Mouse (Mus musculus) neural tube, embryonic 13.5 days (tissue): ENCODE measurements around the gene Josd2. TPM values are rescaled to one million over a fixed set of nuclear protein-coding genes. Genes with fewer than 3 reads are reported as not detected.
A peak's percentile ranks its signal among the peaks of the same experiment; 100 is the strongest.

Experiments used
- ATAC-seq: fragments of 200-750 bp; cut with Nextera tagmentation; 2 replicates; pipeline ENCODE4 v1.8.0; 2017; ENCODE audit warnings: low read depth, mild to moderate bottlenecking, moderate TSS enrichment, moderate library complexity
- H3K27ac ChIP-seq: fragments of 300-500 bp; sonication (generic); replicated peaks from 2 replicates; pipeline ENCODE4 v1.5.1; 2015; ENCODE audit warnings: moderate library complexity, mild to moderate bottlenecking, inconsistent platforms
- H3K27me3 ChIP-seq: fragments of 300-500 bp; sonication (generic); 2 replicates; pipeline ENCODE4 v1.6.1; 2015; ENCODE audit warnings: mild to moderate bottlenecking, inconsistent platforms
- H3K36me3 ChIP-seq: fragments of 300-500 bp; sonication (generic); 2 replicates; pipeline ENCODE4 v1.6.1; 2015; ENCODE audit warnings: mild to moderate bottlenecking, inconsistent platforms
- H3K4me1 ChIP-seq: fragments of 300-500 bp; sonication (generic); replicated peaks from 2 replicates; pipeline ENCODE4 v1.6.1; 2015; ENCODE audit warnings: inconsistent platforms
- H3K4me2 ChIP-seq: fragments of 300-500 bp; sonication (generic); 2 replicates; pipeline ENCODE4 v1.6.1; 2015; ENCODE audit warnings: inconsistent platforms, mild to moderate bottlenecking, moderate library complexity
- H3K4me3 ChIP-seq: fragments of 300-500 bp; sonication (generic); 2 replicates; pipeline ENCODE4 v1.5.1; 2015; ENCODE audit warnings: mild to moderate bottlenecking, inconsistent platforms
- H3K9ac ChIP-seq: fragments of 300-500 bp; sonication (generic); 2 replicates; pipeline ENCODE4 v1.6.1; 2015; ENCODE audit warnings: moderate library complexity, mild to moderate bottlenecking, inconsistent platforms
- H3K9me3 ChIP-seq: fragments of 300-500 bp; sonication (generic); 2 replicates; pipeline ENCODE4 v1.6.1; 2016; ENCODE audit warnings: inconsistent platforms
- WGBS: fragments of 180-500 bp; shearing (Covaris S2); methylation state at CpG from one replicate; pipeline ENCODE4 v1.1.7; 2015; 5-methylcytosine and 5-hydroxymethylcytosine counted together
- polyA plus RNA-seq: library from polyadenylated mRNA; unstranded; fragments of >200 nt; fragmentation: Nextera tagmentation; extraction: Ambion mirVana; gene quantifications from 2 replicates; pipeline ENCODE4 v1.2.1, GENCODE M21; 2015

Gene Josd2
- polyA plus RNA-seq, 1 experiment from 2014 or later, result 49.9 TPM

DNA sequence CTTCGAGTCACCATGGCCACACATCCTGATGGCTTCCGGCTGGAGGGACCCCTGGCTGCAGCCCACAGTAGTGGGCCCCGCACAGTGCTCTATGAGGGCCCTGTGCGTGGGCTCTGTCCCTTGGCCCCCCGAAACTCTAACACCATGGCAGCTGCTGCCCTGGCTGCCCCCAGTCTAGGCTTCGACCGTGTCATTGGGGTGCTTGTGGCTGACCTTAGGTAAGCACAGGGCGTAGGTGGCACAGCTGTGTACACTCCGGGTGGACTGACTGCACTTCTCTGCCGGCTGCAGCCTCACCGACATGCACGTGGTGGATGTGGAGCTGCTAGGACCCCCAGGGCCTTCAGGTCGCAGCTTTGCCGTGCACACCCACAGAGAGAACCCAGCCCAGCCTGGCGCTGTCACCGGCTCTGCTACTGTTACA, 880 bp upstream of the Josd2 start:
- Histone ChIP-seq H3K27ac (peak overlapping the region; percentile 93), H3K9me3 (no peaks in the 10 kb centered on the region), H3K27me3 (peaks cover 7% of the 10 kb centered on the region), H3K4me3 (0 out of 2 replicates have a peak overlapping the region, but pooled peaks have one; percentile 60), H3K9ac (peak overlapping the region; percentile 12; the same call in 1 of the 2 replicates), H3K4me2 (peak overlapping the region; percentile 73; the same call in 1 of the 2 replicates), H3K36me3 (peaks cover 23% of the 10 kb centered on the region), H3K4me1 (peaks cover 71% of the 10 kb centered on the region)
- 85% methylated on average over 16 of the region's 16 CpGs for WGBS
- ATAC-seq, result no peak; the same call in 1 of the 2 replicates

DNA sequence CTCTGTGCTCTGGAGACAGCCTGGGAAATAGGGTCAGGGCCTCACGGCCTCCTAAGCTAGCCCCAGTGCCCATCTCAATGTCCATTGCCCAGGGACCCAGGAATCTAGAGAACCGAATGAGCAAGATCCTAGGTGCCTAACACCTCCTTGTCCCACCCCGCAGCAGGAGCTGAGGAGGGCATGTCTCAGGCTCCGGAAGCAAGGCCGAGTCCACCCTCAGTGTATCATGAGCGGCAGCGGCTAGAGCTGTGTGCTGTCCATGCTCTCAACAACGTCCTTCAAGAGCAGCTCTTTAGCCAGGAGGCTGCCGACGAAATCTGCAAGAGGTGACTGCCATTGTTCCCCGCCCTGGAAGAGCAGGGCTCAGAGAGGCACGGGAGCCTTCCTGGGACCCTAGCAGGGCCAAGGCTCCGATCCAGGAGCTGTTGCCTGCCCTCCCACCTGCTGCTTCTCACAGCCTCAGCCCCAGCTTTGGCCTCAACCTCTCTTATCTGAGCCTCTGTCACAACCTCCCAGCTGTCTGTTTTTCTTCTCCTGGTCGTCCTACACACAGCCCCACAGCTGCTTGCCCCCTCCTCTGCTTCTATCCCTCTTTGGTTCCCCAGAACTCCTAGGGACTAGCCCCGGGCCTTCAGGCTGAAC, 985 bp downstream of the Josd2 start:
- peak overlapping the region; percentile 73 for H3K4me2 ChIP-seq
- H3K4me1 ChIP-seq, result peaks cover 69% of the 10 kb centered on the region
- ATAC-seq, result no peak
- H3K36me3 ChIP-seq, result peaks cover 5% of the 10 kb centered on the region
- H3K27ac ChIP-seq, result peak overlapping the region; percentile 93
- WGBS, result 60% methylated on average over 15 of the region's 15 CpGs
- no peaks in the 10 kb centered on the region for H3K27me3 ChIP-seq
- no peaks in the 10 kb centered on the region for H3K9me3 ChIP-seq
- peak overlapping the region; percentile 76 for H3K9ac ChIP-seq
- H3K4me3 ChIP-seq, result peak overlapping the region; percentile 60

GRCm38 (mm10) chr7:44469677-44470675, 2.2 kb downstream of the Josd2 start:
- H3K9ac ChIP-seq, result no peak overlapping the region; the same call in 1 of the 2 replicates
- peaks cover 69% of the 10 kb centered on the region for H3K4me1 ChIP-seq
- ATAC-seq, result no peak
- peak overlapping the region; percentile 93; the same call in 1 of the 2 replicates for H3K27ac ChIP-seq
- H3K36me3 ChIP-seq, result no peaks in the 10 kb centered on the region
- H3K4me2 ChIP-seq, result peak overlapping the region; percentile 73
- 90% methylated on average over 16 of the region's 16 CpGs for WGBS
- no peak overlapping the region for H3K4me3 ChIP-seq
- no peaks in the 10 kb centered on the region for H3K27me3 ChIP-seq
- no peaks in the 10 kb centered on the region for H3K9me3 ChIP-seq

DNA sequence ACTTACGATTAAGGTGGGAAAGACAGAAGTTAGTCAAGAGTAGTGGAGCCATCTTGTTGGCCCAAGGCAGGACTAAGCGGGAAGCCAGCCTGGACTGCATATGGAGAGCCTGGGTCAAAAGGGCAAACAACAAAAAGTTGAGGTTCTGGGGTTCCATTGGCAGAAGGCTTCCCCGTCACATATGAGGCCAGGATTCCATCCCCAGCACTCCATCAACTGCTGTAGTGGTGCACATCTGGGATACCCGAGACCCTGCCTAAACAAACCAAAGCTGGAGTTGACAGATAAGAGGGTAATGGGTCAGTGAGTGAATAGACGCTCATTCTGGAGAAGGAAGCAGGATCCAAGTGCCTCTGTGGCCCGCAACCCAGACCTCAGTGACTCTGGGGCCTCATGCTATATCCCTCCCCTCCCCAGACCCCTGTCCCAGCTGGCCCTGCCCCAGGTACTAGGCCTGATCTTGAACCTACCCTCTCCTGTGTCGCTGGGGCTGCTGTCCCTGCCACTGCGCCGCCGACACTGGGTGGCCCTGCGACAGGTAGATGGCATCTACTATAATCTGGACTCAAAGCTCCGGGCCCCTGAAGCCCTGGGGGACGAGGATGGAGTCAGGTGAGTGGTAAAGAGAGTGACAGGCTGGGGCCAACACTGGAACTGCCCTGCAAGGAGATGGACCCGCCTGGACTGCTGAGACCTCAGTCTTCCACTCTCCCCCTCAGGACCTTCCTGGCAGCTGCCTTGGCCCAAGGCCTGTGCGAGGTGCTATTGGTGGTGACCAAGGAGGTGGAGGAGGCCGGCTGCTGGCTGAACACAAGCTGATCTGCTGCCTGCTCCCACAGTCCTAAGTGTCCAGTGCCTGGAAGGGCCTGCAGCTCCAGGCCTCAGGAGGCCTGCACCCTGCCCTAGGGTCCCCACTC, 3.2 kb downstream of the Josd2 start:
- no peaks in the 10 kb centered on the region for H3K9me3 ChIP-seq
- peak overlapping the region; percentile 30; the same call in 1 of the 2 replicates for H3K27ac ChIP-seq
- H3K4me1 ChIP-seq, result peaks cover 71% of the 10 kb centered on the region
- ATAC-seq, result no peak
- no peak overlapping the region for H3K9ac ChIP-seq
- no peak overlapping the region for H3K4me2 ChIP-seq
- 89% methylated on average over 16 of the region's 16 CpGs for WGBS
- no peaks in the 10 kb centered on the region for H3K36me3 ChIP-seq
- peaks cover under 1% of the 10 kb centered on the region for H3K27me3 ChIP-seq
- no peak overlapping the region for H3K4me3 ChIP-seq

GRCm38 (mm10) chr7:44471880-44472557, 4.2 kb downstream of the Josd2 start:
- peak overlapping the region; percentile 30 for H3K27ac ChIP-seq
- 50% methylated on average over 6 of the region's 6 CpGs for WGBS

DNA sequence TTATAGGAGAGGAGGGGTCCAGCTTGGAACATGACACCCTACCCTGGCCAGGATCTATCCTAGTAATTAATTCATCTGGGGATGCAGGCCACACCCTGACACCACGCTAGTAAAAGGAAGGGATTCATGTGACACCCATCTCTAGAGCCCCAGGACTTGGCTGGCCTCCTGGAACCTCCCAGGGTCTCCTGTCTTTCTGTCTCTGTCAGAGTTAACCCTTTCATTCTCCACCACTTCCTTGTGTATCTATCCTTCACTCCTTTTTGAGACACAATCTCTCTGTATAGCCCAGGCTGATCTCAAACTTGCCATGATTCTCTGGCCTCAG, 4.7 kb downstream of the Josd2 start:
- Histone ChIP-seq H3K9ac (no peak overlapping the region), H3K27me3 (peaks cover 17% of the 10 kb centered on the region), H3K27ac (0 out of 2 replicates have a peak overlapping the region, but pooled peaks have one; percentile 79), H3K9me3 (no peaks in the 10 kb centered on the region), H3K36me3 (no peaks in the 10 kb centered on the region), H3K4me3 (no peak overlapping the region), H3K4me1 (peaks cover 59% of the 10 kb centered on the region), H3K4me2 (no peak overlapping the region)
- WGBS, result 0% methylated on average over 1 of the region's 1 CpGs
- ATAC-seq, result no peak

More at GRCm38 (mm10) chr7:44471880-44472557, 4.2 kb downstream of the Josd2 start:
- no peak overlapping the region for H3K4me2 ChIP-seq
- peaks cover 64% of the 10 kb centered on the region for H3K4me1 ChIP-seq
- no peak overlapping the region for H3K9ac ChIP-seq
- no peaks in the 10 kb centered on the region for H3K9me3 ChIP-seq
- H3K4me3 ChIP-seq, result no peak overlapping the region
- no peak for ATAC-seq
- peaks cover 12% of the 10 kb centered on the region for H3K27me3 ChIP-seq
- no peaks in the 10 kb centered on the region for H3K36me3 ChIP-seq

DNA sequence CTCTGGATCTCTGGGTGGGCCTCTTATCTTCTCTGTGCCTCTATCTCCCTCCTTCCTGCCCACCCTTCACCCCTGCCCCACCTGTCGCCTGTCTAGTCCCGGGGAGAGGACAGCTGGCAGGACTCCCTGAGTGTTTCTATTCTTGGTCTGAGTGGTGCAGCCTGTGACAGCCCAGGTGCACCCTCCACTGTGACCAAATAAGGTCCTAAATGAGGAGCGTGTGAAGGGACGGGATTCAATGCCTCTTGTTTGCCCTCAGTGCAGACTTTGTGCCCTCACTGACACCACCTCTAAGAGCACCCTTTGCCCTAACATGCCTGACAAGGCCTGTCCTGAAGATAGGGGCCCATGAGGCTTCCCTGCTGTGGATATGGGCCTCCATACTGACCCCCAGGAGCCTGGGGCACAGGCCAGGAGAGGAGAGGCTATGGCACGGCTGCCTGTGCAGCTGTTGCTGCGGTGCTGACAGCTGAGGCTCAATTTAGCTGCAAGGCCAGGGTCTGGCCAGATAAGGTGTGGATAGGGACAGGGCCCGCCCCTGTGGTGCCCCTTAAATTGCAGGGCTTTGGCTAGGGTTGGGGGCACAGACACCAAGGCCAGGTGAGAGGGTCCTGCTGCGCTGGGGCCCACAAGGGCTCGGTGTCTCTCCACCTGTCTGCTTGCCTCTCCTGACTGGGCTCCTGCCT, 5.3 kb downstream of the Josd2 start:
- peaks cover 22% of the 10 kb centered on the region for H3K27me3 ChIP-seq
- 65% methylated on average over 9 of the region's 9 CpGs for WGBS
- H3K36me3 ChIP-seq, result no peaks in the 10 kb centered on the region
- H3K27ac ChIP-seq, result peak overlapping the region; percentile 79; the same call in 1 of the 2 replicates
- peaks cover 57% of the 10 kb centered on the region for H3K4me1 ChIP-seq
- H3K4me3 ChIP-seq, result no peak overlapping the region
- no peaks in the 10 kb centered on the region for H3K9me3 ChIP-seq
- H3K4me2 ChIP-seq, result no peak overlapping the region
- H3K9ac ChIP-seq, result 0 out of 2 replicates have a peak overlapping the region, but pooled peaks have one; percentile 38
- no peak for ATAC-seq

GRCm38 (mm10) chr7:44474419-44474818, 6.6 kb downstream of the Josd2 start:
- H3K27me3 ChIP-seq, result peaks cover 35% of the 10 kb centered on the region
- no peaks in the 10 kb centered on the region for H3K9me3 ChIP-seq
- H3K4me1 ChIP-seq, result peaks cover 45% of the 10 kb centered on the region
- H3K4me2 ChIP-seq, result no peak overlapping the region
- 11% methylated on average over 4 of the region's 4 CpGs for WGBS
- no peak overlapping the region for H3K4me3 ChIP-seq
- peak overlapping the region; percentile 79 for H3K27ac ChIP-seq
- ATAC-seq, result peak; percentile 75
- H3K9ac ChIP-seq, result peak overlapping the region; percentile 52
- no peaks in the 10 kb centered on the region for H3K36me3 ChIP-seq

DNA sequence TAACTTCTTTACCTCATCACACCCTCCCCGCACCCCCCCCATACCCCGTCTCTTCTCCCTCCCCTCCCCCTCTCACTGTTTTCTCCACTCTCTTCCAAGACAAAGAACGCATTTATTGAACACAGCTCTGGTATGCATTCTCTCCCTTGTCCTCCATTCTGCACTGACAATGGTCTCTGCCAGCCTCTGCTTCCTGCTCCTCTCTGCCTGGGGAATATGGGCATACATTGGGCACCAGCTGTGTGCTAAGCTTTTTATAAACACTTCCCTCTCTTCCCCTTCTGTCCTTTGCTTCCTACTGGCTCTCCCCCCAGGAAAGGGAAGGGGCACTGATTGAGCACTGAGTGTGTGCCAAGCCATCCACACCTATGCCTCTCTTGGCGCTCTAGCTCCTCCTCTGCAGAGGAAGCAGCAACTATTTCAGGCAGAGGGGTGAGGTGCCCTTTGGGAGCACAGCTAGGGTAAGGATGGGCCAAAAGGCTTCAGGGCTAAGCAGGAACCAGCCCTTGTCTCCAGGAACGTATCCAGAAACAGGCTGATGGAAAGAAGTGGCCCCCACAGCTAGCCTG, 7.3 kb downstream of the Josd2 start:
- Histone ChIP-seq H3K27me3 (peaks cover 40% of the 10 kb centered on the region), H3K4me3 (no peak overlapping the region), H3K4me1 (peaks cover 40% of the 10 kb centered on the region), H3K9ac (no peak overlapping the region), H3K9me3 (no peaks in the 10 kb centered on the region), H3K27ac (peak overlapping the region; percentile 79), H3K36me3 (no peaks in the 10 kb centered on the region), H3K4me2 (no peak overlapping the region)
- 33% methylated on average over 5 of the region's 5 CpGs for WGBS
- ATAC-seq, result peak; percentile 28; the same call in 1 of the 2 replicates

DNA sequence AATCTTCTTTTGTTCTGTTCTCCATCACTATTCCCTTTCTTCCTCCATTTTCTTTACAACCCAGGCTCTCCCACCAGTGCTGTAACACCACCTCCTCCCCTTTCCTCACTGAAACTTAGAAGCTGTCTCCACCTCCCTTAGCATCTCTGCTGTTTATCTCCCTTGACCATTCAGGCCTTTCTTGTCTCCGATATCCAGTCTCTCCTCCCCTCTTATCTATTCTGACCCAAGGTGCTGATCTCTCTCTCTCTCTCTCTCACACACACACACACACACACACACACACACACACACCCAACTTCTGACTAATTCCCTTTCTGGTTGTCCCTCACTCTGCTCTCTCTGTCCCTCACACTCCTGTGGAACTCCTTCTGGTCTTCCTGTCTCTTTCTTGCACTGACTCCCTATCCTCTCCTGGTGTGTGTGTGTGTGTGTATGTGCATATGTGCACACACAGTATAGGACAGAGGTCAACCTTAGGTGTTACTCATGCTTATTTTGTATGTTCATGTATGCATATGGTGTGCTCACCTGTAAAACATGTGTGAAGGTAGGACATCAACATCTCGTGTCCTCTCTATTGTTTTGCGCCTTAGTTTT, 15.2 kb downstream of the Josd2 start:
- H3K4me1 ChIP-seq, result peaks cover 10% of the 10 kb centered on the region; the same call in 1 of the 2 replicates
- no peak overlapping the region for H3K4me3 ChIP-seq
- ATAC-seq, result no peak
- H3K9ac ChIP-seq, result no peak overlapping the region
- 75% methylated on average over 3 of the region's 3 CpGs for WGBS
- H3K4me2 ChIP-seq, result no peak overlapping the region
- no peak overlapping the region for H3K27ac ChIP-seq
- peaks cover 44% of the 10 kb centered on the region for H3K27me3 ChIP-seq
- H3K9me3 ChIP-seq, result no peaks in the 10 kb centered on the region
- H3K36me3 ChIP-seq, result 0 out of 2 replicates have a peak, but pooled peaks cover 3% of the 10 kb centered on the region
